Mouse (Mus musculus): ENCODE data around the gene Nat8f5.
A peak's percentile ranks its signal among the peaks of the same experiment; 100 is the strongest.
"Not testable (repeated sequence)": the region's sequence is repeated elsewhere in the genome, so short reads cannot be mapped to it uniquely, and the experiment has no call there.

The Nat8f5 gene

GRCm38 (mm10) chr6:85820837-85821236, at the start of gene Nat8f5, which contains the start of gene Nat8f6:
Nat8f5 (minus strand) TSS chr6:85820972.
Nat8f6 (minus strand) TSS chr6:85820954.
- no peak for DNase-seq

DNA sequence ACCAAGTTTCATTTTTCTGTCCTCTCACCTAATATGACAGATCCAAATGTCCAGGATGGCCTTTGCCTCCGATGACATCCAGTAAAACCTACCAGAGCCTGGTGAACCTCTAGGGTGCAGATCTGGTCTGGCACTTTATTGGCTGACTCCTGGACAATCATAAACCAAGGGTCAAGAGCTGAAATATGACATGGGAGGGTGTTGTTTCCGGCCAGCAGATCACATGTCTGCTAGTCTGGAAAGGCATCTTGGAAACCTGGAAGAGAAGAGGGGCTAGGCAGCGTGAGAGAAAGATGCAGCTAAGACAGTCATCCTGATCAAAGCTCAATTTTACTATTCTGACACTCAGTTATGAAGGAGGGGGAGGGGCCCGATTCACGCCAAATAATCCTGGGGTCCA, 48.2 kb upstream of the Nat8f5 start, which contains the start of gene Nat8f2:
Nat8f2 (minus strand) TSS at position 153 of the 400 bp plus-strand sequence.
- DNase-seq = peak; percentile 78

DNA sequence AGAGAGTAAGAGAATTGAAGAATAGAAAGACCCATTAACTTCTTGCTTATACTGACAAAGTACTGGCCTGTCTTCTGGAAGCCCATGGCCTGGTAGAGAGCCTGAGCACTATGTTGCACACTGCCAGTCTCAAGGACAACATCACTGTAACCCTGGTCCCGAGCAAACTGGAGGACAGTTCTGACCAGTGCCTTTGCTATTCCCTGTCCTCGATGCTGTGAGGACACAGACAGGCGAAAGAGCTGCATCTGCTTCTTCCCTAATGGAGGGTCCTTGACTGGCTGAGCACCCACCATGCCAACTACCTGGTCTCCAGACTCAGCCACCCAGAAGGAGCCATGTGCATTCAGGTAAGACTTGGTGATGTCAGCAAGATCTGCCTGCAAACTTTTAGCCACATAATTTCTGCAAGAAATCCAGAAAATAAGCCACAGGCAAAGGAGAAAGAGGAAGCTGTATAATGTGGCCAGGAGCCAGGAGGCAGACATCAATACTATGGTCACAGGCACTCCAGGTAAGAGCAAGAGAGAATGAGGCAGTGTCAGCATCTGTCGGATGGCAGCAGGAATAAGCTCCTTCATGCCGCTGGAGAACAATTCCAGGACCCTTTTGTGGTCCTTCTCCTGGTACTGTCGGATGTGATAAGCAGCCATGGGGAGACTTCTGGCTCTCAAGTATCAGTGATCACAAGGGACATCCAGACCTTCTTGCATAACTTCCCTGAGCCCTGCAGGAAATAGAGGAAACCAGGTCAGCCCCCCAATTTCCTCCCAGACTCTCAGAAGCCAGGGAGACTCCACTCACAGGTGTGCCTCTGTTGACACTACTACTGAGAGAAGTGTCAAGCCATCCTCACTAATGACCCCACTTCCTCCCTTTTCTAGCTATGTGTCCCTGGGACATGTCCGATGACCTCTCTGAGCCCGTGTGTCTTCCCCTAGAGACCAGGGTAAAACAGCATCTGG, 47.2 kb upstream of the Nat8f5 start:
- DNase-seq = peak; percentile 38

DNA sequence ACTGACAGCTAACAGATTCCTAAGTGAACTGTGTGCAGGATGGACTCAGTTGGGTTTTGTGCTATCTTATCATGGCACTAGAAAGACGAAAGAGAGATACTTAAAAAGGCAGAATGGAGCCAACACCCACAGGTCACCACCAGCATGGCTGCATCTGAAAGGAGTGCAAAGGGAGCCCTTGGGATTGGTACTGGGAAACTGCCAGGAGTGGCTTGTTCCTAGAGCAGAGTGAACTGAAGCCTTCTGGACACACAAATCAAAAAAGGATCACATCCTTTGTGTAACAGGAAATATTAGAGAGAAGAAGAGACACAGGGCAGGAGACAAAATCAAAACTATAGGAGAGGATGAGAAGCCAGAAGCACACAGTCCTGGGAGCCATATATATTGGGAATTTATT, 46.2 kb upstream of the Nat8f5 start:
- not testable (repeated sequence) for DNase-seq

- DNase-seq = not testable (repeated sequence)
These were observed 45.4 kb upstream of the Nat8f5 start for GRCm38 (mm10) chr6:85866166-85866565.

DNA sequence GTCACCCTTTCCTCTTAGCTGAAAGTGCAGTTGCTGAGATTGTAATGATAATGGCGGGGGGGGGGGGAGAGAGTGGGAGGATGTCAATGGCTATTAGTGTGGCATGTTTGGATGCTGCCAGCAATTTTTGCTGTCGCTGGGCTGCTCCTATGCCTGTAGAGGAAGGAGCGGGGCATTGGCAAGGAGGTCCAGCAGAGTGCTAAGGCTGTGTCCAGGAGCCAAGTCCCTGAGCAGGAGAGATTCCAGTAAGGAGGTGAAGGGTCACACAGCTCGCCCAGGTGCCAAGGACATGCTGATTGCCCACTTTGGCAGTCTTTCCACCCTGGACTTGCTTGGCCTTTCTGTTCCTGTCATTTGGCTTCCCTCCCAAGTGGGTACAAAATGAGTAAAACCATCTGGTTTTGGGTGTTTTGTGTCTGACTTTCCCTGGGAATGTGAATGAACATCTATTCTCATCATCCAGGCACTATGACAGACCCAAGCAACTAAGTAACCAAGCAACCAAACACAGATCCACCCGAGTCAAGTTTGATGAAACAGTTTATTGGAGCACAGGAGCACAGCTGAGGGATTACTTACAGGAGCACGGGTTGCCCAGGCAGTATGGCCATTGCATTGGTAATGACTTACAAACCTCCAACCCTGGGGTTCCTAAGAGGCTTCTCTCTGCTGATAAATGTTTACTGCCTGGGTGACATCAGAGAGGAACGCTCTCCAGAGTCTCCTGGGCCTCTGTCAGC, 44.3 kb upstream of the Nat8f5 start:
- DNase-seq = peak; percentile 62

- no peak for DNase-seq
These were observed 43.1 kb upstream of the Nat8f5 start for GRCm38 (mm10) chr6:85863840-85864239.

GRCm38 (mm10) chr6:85863136-85863535, 42.4 kb upstream of the Nat8f5 start:
- DNase-seq = no peak

DNA sequence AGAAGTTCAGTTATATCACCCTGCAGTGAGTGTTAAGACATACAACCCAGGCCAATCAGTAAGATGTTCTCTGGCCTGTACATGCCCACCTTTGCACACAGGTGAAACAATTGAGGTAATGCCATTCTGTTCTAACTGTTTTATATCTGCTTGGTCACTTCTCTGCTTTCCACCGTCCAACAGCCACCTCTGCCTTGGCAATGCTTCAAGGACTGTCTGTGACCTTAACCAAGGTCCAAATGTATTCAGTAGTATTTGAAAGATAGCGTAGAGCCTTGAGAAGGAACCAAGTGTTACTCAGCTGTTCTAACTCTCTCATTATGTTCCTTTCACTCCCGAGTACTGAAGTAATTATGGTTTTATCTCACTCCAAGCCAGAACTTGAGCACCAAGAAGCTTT, 41.8 kb upstream of the Nat8f5 start:
- DNase-seq = peak; percentile 36

DNA sequence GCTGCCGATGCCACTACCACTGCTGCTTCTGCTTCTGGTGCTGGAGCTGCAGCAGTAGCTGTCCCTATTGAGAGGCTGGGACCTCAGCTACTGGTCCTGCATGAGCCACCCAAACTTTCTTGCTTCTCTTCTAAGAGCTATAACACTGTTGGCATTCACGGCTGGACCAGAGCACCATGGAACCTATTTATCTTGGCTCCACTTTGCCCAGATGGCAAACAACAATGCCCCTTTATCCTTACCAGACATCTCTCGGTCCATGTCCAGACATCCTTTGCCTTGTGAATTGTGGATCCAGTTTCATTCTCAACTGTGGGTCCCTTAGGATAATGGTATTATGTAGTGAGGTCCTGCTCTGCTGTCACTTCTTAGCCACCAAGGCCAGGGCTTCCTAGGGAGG, 40.5 kb upstream of the Nat8f5 start:
- DNase-seq = no peak

GRCm38 (mm10) chr6:85856194-85856678, 35.5 kb upstream of the Nat8f5 start:
- DNase-seq = peak; percentile 87

- peak; percentile 72 for DNase-seq
These were observed 32.7 kb upstream of the Nat8f5 start for GRCm38 (mm10) chr6:85853481-85853880.

GRCm38 (mm10) chr6:85851062-85851773, 30.4 kb upstream of the Nat8f5 start:
- DNase-seq = no peak

GRCm38 (mm10) chr6:85849240-85849639, 28.5 kb upstream of the Nat8f5 start:
- no peak for DNase-seq

- DNase-seq = no peak
These were observed 27.4 kb upstream of the Nat8f5 start for GRCm38 (mm10) chr6:85848140-85848539.

DNA sequence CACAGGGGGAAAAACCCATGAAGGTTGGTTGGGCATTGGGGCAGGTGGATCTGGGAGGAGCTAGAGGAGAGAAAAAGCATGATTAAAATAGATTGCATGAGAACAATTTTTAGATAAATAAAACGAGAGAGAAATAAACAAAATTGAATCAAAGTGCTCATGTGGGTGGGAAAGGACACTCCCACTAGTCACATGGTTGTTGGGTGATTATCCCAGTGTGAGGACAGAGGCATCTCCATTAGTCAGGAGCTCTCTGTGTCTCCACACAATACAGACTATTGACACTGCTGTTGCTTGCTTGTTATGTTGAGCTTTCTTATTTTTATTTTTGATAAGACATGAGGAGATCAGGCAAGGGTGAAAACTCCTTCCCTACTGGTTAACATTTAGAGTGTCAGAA, 26.1 kb upstream of the Nat8f5 start:
- DNase-seq = no peak

DNA sequence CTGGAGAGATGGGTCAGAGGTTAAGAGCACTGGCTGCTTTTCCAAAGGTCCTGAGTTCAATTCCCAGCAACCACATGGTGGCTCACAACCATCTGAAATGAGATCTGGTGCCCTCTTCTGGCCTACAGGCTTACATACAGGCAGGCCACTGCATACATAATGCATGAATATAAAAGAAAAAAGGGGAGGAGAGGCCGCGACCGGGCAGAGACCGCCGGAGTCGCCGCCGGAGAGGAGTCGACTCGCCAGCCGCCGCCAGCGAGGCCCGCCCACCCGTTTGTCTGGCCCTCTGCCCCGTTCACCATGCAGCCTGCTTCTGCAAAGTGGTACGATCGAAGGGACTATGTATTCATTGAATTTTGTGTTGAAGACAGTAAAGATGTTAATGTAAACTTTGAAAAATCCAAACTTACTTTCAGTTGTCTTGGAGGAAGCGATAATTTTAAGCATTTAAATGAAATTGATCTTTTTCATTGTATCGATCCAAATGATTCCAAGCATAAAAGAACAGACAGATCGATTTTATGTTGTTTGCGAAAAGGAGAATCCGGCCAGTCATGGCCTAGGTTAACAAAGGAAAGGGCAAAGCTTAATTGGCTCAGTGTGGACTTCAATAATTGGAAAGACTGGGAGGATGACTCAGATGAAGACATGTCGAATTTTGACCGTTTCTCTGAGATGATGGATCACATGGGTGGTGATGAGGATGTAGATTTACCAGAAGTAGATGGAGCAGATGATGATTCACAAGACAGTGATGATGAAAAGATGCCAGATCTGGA, 23.1 kb upstream of the Nat8f5 start:
- DNase-seq = not testable (repeated sequence)

DNA sequence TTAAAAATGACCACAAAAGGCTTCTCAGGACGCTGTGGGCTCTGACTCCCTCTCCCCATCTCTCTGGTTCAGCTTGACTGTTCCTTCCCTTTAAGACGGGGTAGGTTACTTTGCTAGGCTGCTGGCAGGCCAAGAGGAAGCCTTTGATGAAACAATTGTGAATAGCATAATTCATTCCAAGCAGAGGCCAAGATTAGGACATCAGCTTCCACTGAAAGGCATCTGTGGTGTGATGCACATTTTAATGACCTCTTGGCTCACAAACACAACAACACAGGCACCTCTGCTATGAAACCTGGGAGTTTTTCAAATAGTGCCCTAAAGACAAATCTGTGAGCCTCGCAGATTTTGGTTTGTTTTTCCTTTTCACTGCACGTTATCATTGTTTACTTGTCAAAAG, 19.2 kb upstream of the Nat8f5 start:
- no peak for DNase-seq

DNA sequence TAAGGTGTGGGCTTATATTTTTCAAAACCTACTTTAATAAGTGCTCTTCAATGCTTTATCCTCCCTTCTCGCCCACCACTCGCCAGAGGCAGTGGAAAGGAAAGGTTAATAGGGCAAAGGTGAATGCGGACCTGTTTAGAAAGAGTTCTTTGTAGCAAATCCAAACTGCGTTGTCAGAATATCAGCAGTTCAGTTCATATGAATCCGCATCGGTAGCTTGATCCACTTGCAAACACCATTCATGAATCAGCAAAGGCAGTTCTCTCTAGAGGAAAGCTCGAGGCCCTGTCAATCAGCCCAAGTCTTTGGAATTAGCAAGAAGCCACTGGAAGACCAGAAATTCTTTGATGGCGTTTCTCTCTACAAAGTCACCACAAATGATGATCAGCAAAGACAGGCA, 17.9 kb upstream of the Nat8f5 start:
- DNase-seq = no peak

DNA sequence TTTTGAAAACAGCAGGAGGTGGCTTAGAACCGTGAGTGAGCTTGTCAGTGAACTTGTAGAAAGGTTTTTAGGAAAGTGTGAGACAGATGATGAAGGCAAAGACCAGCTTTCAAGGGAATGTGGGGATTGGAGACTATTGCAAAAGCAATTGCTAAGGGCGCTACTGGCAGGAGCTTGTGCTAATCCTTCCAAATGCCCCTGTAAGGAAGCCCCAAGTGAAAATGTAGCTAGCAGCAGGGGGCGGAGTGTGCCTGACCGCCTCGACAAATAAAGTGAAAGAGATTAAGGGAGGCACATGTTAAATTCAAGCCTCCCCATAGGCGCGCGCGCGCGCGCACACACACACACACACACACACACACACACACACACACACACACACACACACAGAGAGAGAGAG, 16.5 kb upstream of the Nat8f5 start:
- DNase-seq = peak; percentile 45

- peak; percentile 61 for DNase-seq
These were observed 16.1 kb upstream of the Nat8f5 start for GRCm38 (mm10) chr6:85836827-85837226.

DNA sequence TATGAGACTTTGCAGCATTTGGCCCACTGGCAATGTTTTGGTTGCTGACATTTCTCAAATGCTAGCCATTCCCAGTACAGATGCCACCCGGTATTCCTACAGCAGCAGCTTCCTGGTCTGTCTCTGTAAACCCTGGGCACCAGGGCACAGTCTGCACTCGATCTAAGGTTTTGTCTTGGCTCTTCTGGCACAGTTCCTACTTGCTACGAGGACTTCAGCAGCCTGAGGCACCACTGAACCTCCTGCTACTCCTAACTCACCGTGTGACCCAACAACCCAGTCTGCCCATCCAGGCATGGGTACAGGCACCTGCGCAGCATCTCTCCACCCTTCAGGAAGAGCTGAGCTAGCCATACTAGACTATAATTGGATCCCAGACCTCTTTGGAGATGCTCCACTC, 15.3 kb upstream of the Nat8f5 start:
- DNase-seq = peak; percentile 38

Data from kidney, adult 11 months (tissue).